In genomic region chr1:50958844-50959243, GRCm38 (mm10) we compare ENCODE assay signal across 19 mouse cellular contexts. TPM values are rescaled to one million over a fixed set of nuclear protein-coding genes. Genes with fewer than 3 reads are reported as not detected.
"Had no signal": no experiment of that assay in that cellular context is flagged by ENCODE, and none has a peak within 500 bp of the region (broad histone marks: within the 10 kb centered on the region; RNA-seq: fewer than 3 reads in every experiment).

No protein-coding gene starts in this region.

- H3K4me2 ChIP-seq: kidney, embryonic 15.5 days; lung, embryonic 14.5 days; midbrain, embryonic 13.5 days; stomach, embryonic 15.5 days had no signal

- DNase-seq: kidney, postnatal 10 days; kidney, postnatal 36 days; layer of hippocampus, postnatal 36 days; liver, postnatal 0 days; lung, embryonic 14.5 days; right cerebral cortex, adult 18-20 months; right cerebral cortex, postnatal 14 days; right cerebral cortex, postnatal 4 days; thymus, postnatal 25 days had no signal

- H3K9ac ChIP-seq: kidney, embryonic 15.5 days; liver, embryonic 14.5 days; liver, postnatal 0 days; lung, embryonic 14.5 days; midbrain, embryonic 13.5 days; stomach, embryonic 15.5 days had no signal

- H3K4me1 ChIP-seq: midbrain, embryonic 10.5 days; midbrain, embryonic 13.5 days; stomach, embryonic 15.5 days had no signal

- H3K9me3 ChIP-seq: kidney, embryonic 15.5 days; megakaryocyte, embryonic 14.5 days; midbrain, embryonic 10.5 days; midbrain, embryonic 13.5 days; stomach, embryonic 15.5 days had no signal

- H3K4me3 ChIP-seq: kidney, embryonic 15.5 days; left cerebral cortex, adult 2 months; megakaryocyte, embryonic 14.5 days; midbrain, embryonic 10.5 days; midbrain, embryonic 13.5 days; stomach, embryonic 15.5 days had no signal

- H3K27me3 ChIP-seq: kidney, embryonic 15.5 days; megakaryocyte, embryonic 14.5 days; midbrain, embryonic 13.5 days; stomach, embryonic 15.5 days had no signal

- H3K36me3 ChIP-seq: kidney, embryonic 15.5 days; midbrain, embryonic 10.5 days; midbrain, embryonic 13.5 days; stomach, embryonic 15.5 days had no signal

- ATAC-seq: liver, postnatal 0 days; lung, postnatal 0 days; midbrain, embryonic 13.5 days had no signal

- H3K27ac ChIP-seq: kidney, embryonic 15.5 days; left cerebral cortex, adult 2 months; liver, embryonic 14.5 days; macrophage; midbrain, embryonic 10.5 days; midbrain, embryonic 13.5 days; stomach, embryonic 15.5 days had no signal

RNA-seq across cellular contexts. Expression of gene Tmeff2, which starts 58.4 kb away (rescaled TPM):
- polyA plus RNA-seq: liver, adult 2 months; macrophage had no signal
